Mouse (Mus musculus) B cell, adult 2 months (primary cell): ENCODE measurements around the gene Kcnk5.
A peak's percentile ranks its signal among the peaks of the same experiment; 100 is the strongest.

Experiments
- DNase-seq, 2 experiments: peaks; one replicate each; pipeline ENCODE4 v3.0.0; 2022

The Kcnk5 gene

DNA sequence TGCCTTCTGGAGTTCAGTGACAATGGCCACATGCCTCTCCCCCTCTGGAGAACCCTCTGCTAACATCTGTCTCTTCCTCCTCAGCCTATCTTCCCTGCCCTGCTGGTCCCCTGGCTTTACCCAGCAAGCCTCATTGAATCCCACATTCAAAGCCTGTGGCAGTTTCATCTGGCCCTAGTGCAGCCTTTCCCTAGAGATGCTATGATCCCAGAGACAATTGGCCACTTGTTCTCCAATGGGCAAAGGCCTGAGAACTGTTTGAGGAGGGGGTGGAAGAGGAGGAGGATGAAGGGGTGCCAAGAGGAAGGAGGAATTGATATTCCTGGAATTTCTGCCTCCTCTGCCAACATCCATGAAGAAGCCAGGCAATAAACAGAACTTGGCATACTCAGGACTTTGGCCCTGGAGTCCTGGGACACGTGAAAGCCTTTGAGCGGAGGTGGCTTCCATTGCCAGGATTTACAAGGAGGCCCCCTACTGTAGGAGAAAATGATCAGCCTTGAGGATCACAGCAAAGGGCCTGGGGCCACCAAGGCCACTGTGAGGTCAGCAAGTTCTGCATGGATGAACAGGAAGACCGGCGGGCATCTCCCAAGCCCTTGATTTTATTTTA is 11.6 kb upstream of the Kcnk5 start:
- DNase-seq, result no peak

DNA sequence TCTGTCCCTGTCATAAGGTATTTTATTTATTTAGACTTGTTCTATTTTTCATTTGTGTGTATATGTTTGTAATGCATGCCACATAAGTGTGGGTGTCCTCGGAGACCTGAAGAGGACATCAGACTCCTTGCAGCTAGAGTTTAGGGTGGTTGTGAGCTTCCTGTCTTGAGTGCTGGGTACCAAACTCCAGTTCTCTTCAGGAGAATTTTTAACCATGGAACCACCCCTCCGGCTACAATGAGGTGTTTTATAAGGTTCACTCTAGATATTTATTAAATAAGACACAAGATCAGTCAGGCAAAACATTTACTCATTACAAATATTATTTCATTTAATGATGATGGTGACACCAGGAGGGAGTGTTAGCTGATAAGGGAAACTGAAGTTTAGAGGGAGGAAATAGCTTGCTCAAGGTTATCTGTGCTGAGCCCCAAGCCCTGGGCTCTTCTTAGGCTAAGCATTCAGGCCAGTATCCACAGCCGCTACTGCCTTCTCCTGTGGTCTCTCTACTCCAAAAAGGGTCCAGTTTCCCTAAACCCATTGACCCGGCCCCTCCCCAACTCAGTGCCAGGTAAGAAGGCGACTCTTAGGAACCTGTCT is 9.6 kb upstream of the Kcnk5 start:
- no peak for DNase-seq

DNA sequence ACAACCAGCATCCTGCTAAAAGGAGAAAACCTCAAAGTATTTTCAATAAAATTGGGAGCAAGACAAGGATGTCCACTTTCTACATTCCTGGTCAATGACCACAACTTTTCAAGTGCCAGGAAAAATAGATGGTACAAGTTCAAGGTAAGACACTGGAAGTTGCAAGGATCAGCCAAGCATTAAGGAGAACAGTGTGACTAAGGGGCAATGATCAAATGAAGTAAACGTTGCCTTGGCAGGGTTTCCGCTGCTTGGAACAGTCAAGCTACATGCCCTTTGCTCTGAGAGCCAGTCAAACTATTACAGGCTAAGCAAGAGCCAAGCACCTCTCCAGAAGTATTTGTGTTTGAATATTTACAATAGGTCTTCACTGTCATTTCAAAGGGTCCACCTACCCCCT is 8.1 kb upstream of the Kcnk5 start:
- DNase-seq, result no peak

DNA sequence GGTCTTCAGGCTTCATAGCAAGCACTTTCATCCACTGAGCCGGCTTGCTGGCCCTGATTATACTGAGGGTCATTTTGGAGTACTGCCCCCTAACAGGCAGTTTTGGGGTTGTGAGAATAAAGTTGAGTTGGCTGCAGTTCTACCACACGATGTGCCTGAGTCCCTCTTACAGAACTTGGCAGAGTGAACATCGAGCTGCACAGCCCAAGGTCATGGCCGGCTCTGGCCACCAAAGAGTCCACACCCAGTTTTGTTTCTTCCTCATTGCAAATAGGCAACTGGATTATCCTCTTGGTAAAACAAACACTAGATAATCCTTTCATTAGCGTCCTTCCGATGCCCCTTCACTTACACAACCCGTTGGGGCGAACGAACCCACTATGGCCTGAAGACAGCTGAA is 3.8 kb upstream of the Kcnk5 start:
- no peak for DNase-seq

DNA sequence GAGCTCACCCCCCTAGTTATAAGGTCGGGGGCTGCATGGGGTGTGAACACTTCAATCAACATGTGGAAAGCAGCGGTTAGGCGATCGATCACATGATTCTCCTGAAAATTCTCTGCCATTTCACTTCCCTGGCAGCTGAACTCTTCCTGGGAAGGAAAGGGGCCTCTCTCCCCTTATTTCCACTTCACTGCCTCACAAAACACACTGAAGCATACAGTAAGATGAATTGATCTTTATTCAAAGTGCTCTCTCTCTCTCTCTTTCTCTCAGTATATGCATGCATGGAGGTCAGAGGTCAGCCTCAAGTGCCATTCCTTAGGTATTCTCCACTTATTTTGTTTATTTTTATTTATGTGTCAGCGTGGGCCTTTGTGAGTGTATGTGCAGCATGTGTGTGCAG is 2.1 kb upstream of the Kcnk5 start:
- no peak for DNase-seq

DNA sequence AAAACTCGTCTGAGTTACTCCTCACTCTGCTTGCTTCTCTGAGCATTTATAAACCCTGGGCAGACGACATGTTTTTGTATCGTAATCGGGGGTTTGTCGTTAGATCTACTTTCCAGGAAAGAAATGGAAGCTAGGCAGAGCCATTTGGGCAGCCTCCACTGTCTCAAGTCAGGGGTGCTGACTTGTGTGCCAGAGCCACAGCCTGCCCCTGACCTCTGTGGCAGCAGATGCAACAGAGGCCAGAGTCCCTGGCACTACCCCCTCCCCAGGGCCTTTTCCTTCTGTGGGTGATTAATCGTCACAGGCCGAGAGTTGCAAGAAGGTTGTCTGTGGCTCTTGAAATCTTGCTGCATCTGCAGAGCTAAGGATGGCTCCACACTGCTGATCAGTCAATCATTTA is 987 bp upstream of the Kcnk5 start:
- DNase-seq, result no peak

DNA sequence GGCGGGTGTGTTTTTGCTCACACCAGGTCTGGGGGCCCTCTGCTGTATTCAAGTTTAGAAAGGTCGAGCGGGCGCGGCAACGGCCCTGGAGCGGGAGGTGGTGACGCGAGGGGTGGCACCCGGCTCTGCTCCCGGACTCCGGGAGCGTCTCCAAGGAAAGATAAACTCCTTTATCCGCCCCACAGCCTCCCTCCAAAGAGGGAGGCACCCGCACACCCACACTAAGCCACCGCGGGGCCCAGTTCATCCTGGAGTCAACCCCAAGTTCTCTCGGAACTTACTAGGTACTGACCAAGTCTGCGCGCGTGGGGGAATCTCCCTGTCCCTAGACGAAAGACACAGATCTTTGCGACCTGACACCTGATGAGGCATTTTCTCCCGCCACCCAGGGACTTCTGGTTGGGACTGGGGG is 852 bp downstream of the Kcnk5 start:
- DNase-seq, result peak; percentile 41 to 44

DNA sequence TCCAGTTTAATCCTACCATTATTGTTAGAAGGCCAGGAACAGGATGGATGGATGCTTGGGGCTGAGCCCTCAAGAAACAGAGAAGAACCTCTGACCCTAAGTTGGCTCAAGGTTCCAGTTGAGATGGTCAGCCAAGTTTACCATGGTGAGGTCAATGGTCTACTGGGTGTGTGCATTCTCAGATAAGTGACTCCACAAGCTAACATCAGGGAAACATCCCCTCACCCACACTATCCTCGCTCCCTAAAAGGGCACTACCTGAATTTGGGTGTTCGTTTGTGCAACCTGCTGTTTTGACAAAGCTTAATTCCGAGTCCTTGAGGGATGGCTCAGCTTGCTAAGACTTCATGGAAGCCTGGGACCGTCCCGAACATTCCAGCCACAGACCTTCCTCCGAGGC is 1.3 kb downstream of the Kcnk5 start:
- no peak for DNase-seq

DNA sequence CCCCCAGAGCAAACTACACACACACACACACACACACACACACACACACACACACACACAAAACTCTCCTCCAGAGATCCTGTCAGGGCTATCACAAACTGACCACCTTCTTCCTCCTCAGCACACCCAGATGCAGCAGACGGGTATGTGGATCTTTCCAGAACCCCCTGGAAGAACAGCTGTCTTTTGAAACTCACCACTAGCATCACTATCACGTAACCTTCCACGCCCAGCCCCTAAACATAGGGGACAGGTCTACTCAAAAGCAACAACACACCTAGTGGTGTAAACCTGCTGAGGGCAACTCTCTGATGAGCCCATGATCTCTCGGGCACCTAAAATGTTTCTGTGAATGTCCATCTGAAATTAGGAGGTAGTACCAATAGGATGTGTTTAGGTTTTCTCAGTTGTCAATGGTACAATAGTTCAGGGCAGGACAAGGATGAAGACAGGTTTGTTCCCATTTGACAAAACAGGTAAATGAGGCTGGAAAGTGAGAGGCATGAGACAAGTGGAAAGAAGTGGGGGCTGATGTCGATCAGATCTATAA is 1.8 kb downstream of the Kcnk5 start:
- DNase-seq, result no peak

DNA sequence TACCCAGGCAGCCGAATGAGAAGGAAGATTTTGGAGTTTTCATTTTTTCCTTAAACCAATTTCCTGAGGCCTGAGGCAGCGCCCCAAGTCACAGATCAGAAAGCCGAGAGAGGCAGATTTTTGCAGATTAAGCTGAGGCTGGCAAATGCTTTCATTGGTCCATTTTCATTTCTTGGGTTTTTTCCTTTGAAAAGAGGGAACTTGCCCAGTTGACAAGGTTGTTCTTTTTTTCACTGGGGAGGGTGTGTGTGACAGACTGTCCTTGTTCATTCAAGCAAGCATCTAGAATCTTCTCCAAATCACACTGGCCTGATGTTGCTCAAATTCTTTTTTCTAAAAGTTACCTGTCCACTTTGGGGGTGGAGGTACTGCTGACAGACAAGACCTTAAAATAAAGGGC is 2.5 kb downstream of the Kcnk5 start:
- peak in 1 of 2 experiments; percentile 19 for DNase-seq

DNA sequence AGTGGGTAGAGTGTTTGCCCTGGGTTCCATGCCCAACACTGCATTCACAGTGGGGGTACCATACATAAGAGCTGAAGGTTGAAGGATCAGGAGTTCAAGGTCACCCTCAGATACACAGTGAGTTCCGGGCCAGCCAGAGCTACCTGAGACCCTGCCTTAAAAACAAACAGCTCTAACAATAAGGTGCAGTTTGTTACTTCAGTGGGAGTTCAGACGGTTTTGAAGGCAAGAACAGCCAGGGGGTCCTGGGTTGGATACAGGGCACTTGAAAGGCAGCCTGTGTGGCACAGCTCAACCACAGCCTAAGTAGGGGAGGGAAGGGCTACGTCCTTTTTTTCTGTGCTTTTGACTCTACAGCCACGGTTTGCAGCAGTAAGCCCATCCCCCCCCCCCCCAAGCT is 3.0 kb downstream of the Kcnk5 start:
- no peak for DNase-seq

DNA sequence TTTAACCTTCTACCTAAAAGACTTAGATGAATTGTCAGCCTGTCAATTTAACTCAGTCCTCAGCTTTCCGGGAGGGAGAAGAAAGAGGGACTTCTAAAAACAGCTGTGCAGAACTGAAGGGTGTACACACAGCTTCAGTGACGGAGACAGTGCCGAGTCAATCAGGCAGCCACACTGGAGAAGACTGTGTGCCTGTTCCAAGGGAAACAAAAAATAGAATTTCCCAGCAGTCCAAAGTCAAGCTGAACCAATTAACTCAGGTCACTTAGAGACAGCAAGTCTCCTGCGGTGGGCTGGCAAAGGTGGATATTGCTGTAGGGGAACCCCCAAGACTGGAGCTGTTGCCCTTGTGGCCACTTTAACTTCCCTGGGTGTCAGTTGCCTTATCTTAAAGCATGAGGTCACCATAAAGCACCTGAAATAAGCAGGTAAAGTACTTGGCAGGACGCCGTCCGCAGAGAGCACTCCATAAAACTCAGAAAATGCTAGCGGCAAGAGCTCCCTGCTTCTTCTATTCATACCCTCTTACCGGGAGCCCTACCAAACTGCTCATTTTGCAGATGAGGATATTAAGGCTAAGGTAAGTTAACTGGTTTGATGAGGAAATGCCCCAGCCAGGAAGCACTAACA is 4.0 kb downstream of the Kcnk5 start:
- no peak for DNase-seq

DNA sequence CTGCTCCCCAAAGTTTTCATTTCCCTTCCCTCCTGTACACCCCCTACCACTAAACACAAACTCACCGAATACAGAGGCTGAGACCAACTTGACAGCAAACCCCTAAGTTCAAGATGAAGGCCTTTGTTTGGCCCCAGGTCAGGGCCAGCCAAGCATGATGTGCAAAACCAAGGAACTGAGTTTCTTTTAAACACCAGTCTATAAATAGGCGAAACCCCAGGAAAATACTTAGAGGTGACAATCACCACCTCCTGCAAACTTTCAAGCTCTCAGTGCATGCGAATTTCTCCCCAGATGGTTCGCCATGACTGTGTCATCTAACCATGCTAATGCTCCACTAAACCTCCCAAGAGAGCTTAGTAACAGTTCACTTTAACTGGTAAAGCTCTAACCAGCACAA is 5.9 kb downstream of the Kcnk5 start:
- DNase-seq, result no peak

DNA sequence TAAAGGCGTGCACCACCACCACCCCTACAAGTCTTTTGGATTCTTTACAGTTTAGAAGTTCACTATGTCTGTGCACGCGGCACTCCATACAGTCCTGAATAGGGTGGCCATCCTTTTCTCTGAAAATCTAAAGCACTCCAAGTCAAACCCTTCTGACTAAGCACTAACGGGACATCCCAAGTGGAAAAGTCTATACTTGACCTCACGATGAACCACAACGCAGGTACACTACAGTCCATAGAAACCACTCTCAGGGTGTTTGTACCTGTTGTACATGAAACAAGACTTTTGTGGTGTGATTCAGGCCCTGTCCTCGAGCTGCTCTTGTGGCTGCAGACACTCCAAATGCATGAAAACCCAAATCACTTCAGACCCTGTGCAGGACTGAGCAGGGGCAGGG is 6.5 kb downstream of the Kcnk5 start:
- DNase-seq, result no peak

DNA sequence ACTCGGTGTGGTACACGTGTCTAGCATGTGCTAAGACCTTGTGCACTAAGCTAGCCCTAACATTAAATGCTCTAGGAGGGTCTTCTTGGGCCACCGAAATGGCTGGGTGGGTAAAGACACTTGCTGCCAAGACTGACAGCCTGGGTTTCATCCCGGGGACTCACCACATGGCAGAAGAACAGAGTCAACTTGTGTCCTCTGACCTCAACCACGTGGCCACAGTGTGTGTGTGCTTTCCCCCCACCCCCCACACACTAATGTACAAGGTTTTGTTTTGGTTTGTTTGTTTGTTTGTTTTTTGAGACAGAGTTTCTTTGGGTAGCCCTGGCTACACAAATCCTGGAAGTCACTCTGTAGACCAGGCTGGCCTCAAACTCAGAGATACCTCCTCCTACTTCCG is 6.9 kb downstream of the Kcnk5 start:
- no peak for DNase-seq

DNA sequence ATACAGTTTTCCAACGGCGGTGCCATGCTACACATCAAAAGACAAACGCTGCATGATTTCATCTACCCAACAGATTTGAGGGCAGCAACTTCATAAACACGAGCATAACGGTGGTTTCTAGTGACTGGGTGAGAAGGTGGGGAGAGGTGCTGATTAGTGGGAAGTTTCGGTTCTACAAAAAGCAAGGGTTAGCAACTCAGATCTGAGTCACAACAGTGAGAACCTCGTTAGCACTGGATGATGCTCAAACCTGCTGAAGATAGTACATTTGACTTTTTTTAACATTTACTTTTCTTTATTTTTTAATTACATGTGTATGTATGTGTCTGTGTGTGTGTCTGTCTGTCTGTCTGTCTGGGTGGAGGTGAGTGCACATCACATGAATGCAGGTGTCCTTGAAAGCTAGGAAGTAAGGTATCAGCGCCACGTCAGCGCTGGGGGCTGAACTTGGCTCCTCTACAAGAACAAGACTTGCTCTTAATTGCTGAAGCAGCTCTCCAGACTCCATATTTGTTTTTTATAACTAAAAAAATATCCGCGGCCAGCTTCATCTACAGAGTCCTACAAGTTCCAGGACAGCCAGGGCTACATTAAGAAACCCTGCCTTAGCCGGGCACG is 7.6 kb downstream of the Kcnk5 start:
- DNase-seq, result peak; percentile 52 to 54

DNA sequence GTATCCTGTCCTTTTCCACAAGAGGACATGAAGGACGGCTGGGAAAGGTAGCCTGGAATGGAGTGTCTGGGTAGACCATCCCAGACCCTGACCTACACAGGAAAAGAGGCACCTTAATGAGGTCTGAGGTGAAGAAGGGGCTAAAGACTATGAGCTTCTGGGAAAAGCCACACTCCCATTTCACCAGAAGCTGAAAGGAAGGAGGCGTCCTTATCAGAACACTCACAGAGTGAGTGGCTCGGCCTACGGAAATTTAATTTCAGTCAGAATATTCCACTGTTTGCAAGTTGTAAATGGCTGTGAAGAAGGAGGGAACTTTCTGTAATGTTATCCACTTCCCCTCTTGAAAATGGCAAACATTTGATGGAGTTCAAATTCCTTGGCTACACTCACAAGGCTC is 8.7 kb downstream of the Kcnk5 start:
- no peak for DNase-seq

DNA sequence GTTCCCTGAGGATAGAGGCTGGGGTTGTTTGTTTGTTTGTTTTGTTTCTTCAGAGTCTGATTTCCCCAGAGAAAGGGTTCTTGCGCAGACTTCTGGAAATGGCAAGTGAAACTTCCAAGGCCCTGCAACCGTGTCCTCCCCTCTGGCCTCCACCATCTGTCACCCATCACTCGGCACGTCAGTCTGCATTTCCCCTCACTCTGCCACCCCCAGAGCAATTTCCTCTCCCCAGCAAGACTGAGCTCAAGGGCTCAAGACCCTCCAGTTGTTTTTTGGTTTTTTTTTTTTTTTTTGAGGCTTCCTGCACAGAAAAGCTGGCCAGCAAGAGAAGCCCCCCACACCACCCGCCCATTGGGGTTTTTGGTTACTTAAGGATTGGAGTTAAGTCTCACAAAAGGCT is 9.1 kb downstream of the Kcnk5 start:
- DNase-seq, result peak in 1 of 2 experiments; percentile 22

DNA sequence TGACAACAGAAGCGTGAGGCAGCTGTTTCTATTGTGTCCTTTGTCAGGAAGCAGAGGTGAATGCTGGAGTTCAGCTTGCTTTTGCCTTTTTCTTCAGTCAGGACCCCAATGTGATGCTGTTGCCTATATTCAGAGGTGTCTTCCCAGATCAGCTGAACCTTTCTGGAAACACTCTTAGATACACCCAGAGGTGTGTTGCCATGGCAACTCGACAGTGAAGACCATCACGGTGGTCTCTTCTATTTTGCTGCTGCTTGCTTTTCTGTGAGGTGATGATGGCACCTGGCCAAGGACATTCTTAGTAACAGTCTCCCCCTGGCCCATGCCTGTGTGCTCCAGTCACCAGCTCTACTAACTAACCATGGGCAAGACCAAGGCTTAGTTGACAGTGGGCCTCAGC is 9.8 kb downstream of the Kcnk5 start:
- no peak for DNase-seq

DNA sequence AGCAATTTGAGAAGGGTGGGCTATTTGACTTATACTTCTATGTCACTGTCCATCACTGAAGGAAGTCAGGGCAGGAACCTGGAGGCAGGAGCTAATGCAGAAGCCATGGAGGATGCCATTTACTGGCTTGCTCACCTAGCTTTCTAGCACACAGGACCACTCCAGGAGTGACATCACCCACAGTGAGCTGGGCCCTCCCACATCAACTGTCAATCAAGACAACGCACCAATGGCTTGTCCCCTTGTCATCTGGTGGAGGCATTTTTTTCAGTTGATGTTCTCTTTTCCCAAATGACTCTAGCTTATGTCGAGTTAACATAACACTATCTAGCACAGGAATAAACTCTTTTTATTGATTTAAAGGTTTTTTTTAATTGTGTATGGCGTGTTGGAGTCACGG is 12.4 kb downstream of the Kcnk5 start:
- DNase-seq, result peak; percentile 30 to 52

DNA sequence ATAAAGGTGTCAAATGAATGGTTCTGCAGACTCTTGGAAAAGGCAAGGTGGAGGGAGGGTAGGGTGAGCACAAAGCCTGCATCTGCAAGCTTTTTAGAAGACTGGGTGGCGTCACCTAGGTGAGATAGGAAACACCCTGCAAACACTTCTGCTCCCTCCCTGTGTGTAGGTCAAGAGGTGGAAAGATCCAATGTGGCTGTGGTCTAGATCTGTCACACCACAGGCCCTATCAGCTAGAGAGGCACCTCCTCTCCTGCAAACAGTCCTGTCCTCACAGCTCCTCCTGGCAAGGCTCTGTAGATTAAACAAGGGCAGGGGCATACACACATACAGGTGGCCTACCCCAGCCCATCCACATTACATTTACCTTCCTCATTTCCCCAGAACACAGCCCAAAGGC is 13.1 kb downstream of the Kcnk5 start:
- DNase-seq, result no peak

DNA sequence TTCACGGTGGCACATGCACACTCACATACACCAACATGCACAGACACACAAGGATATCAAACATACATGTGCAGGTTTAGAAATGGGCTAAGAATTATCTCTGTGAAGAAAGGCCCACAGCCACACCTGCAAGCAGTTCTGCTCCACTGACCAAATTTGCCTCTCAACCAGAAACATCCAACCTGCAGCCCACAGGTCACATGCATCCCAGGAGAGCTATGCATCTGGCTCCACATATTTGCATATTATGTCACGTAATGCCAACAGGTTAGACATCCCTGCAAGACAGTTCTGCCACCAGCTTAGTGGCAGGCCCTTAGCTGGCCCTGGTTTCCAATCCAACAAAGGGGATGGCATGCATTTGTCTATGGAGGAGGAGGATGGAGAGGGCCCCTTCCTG is 13.6 kb downstream of the Kcnk5 start:
- DNase-seq, result peak; percentile 63 to 70

DNA sequence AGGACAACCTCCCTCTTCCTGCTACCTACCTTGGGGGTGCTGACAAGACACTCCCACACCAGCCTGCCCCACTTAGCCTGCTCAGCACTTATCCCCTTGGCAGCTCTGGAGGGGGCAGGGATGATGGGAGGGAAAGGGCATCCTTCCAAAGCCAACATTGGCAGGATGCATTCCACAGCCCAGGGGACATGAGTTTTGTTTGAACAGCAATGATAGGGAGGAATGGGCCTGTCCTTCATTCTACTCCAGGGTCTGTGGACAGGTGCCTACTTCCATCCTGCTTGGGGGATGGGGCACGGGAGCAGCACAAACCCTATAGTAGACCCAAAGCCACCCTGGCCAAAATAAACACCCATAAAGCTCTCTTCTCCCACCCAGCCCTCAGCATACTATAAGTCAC is 16.2 kb downstream of the Kcnk5 start:
- DNase-seq, result no peak

DNA sequence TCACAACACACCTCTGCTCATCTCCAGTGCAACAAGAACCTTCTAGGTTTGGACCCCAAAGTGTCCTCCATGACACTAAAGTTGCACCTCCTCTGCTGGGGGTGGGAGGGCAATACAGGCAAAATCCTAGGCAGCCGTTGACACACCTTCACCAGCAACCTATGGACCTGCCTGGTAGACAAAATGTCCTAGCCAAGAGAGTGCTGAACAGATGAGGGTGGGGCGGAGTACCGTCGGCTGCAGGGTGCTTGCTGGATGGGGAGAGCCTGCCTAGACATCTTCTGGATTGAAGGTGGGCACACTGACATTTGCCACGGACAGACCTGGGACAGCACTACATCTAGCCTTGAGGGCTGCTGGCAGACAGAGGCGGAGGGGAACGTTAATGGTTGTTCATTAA is 17.2 kb downstream of the Kcnk5 start:
- DNase-seq, result no peak
